Mouse (Mus musculus): ENCODE results near the gene Spcs3. TPM values are rescaled to one million over a fixed set of nuclear protein-coding genes. Genes with fewer than 3 reads are reported as not detected.
A peak's percentile ranks its signal among the peaks of the same experiment; 100 is the strongest.

Gene Spcs3
- polyA plus RNA-seq, 1 experiment = 31.3 TPM

- Histone ChIP-seq H3K4me3 (replicated peaks; ENCODE audit: insufficient read depth, low read depth, low read length) (no peak overlapping the region), H3K27me3 (ENCODE audit: control insufficient read depth, insufficient read depth, low read length) (no peaks in the 10 kb centered on the region), H3K27ac (ENCODE audit: insufficient read depth, low read length) (no peak overlapping the region), H3K4me1 (ENCODE audit: control insufficient read depth, insufficient read depth, low read length) (no peaks in the 10 kb centered on the region)
- no peak for TF ChIP-seq CTCF (IDR thresholded peaks at IDR 0.05; ENCODE audit: borderline replicate concordance, insufficient read depth, low read depth, low read length)
- no peak for TF ChIP-seq POLR2A (IDR thresholded peaks at IDR 0.05; ENCODE audit: borderline replicate concordance, insufficient read depth, low read length)
- WGBS = 36% methylated on average over 2 of the region's 2 CpGs
- DNase-seq = no peak
These were observed 24.7 kb downstream of the Spcs3 start for GRCm38 (mm10) chr8:54505060-54505459.

- TF ChIP-seq CTCF (IDR thresholded peaks at IDR 0.05; ENCODE audit: borderline replicate concordance, insufficient read depth, low read depth, low read length) = no peak
- no peak for TF ChIP-seq POLR2A (IDR thresholded peaks at IDR 0.05; ENCODE audit: borderline replicate concordance, insufficient read depth, low read length)
- WGBS = 33% methylated on average over 7 of the region's 7 CpGs
- H3K4me3 ChIP-seq (replicated peaks; ENCODE audit: insufficient read depth, low read depth, low read length) = no peak overlapping the region
- no peak overlapping the region for H3K27ac ChIP-seq (ENCODE audit: insufficient read depth, low read length)
- H3K4me1 ChIP-seq (ENCODE audit: control insufficient read depth, insufficient read depth, low read length) = no peaks in the 10 kb centered on the region
- no peak for DNase-seq
- H3K27me3 ChIP-seq (ENCODE audit: control insufficient read depth, insufficient read depth, low read length) = no peaks in the 10 kb centered on the region
These were observed 26.7 kb downstream of the Spcs3 start for GRCm38 (mm10) chr8:54503104-54503503.

- no peak for DNase-seq
- Histone ChIP-seq H3K4me3 (replicated peaks; ENCODE audit: insufficient read depth, low read depth, low read length) (no peak overlapping the region), H3K27ac (ENCODE audit: insufficient read depth, low read length) (no peak overlapping the region), H3K27me3 (ENCODE audit: control insufficient read depth, insufficient read depth, low read length) (no peaks in the 10 kb centered on the region), H3K4me1 (ENCODE audit: control insufficient read depth, insufficient read depth, low read length) (no peaks in the 10 kb centered on the region)
- TF ChIP-seq CTCF (IDR thresholded peaks at IDR 0.05; ENCODE audit: borderline replicate concordance, insufficient read depth, low read depth, low read length) (no peak), POLR2A (IDR thresholded peaks at IDR 0.05; ENCODE audit: borderline replicate concordance, insufficient read depth, low read length) (no peak)
- WGBS = 68% methylated on average over 3 of the region's 3 CpGs
These were observed 35.9 kb downstream of the Spcs3 start for GRCm38 (mm10) chr8:54493915-54494314.

- Histone ChIP-seq H3K4me1 (ENCODE audit: control insufficient read depth, insufficient read depth, low read length) (no peaks in the 10 kb centered on the region), H3K27me3 (ENCODE audit: control insufficient read depth, insufficient read depth, low read length) (no peaks in the 10 kb centered on the region), H3K4me3 (replicated peaks; ENCODE audit: insufficient read depth, low read depth, low read length) (no peak overlapping the region), H3K27ac (ENCODE audit: insufficient read depth, low read length) (no peak overlapping the region)
- 12% methylated on average over 6 of the region's 6 CpGs for WGBS
- DNase-seq = peak; percentile 27
- TF ChIP-seq POLR2A (IDR thresholded peaks at IDR 0.05; ENCODE audit: borderline replicate concordance, insufficient read depth, low read length) (no peak), CTCF (IDR thresholded peaks at IDR 0.05; ENCODE audit: borderline replicate concordance, insufficient read depth, low read depth, low read length) (peak; percentile 69)
These were observed 36.7 kb downstream of the Spcs3 start for GRCm38 (mm10) chr8:54493110-54493509.

GRCm38 (mm10) chr8:54491934-54492333 lies 37.9 kb downstream of the Spcs3 start:
- TF ChIP-seq POLR2A (IDR thresholded peaks at IDR 0.05; ENCODE audit: borderline replicate concordance, insufficient read depth, low read length) (no peak), CTCF (IDR thresholded peaks at IDR 0.05; ENCODE audit: borderline replicate concordance, insufficient read depth, low read depth, low read length) (no peak)
- Histone ChIP-seq H3K4me1 (ENCODE audit: control insufficient read depth, insufficient read depth, low read length) (no peaks in the 10 kb centered on the region), H3K4me3 (replicated peaks; ENCODE audit: insufficient read depth, low read depth, low read length) (no peak overlapping the region), H3K27me3 (ENCODE audit: control insufficient read depth, insufficient read depth, low read length) (no peaks in the 10 kb centered on the region), H3K27ac (ENCODE audit: insufficient read depth, low read length) (no peak overlapping the region)
- 78% methylated on average over 4 of the region's 4 CpGs for WGBS
- no peak for DNase-seq

- peak in 1 of 2 experiments; percentile 29 for DNase-seq
- WGBS = 28% methylated on average over 6 of the region's 6 CpGs
- H3K4me3 ChIP-seq (replicated peaks; ENCODE audit: insufficient read depth, low read depth, low read length) = no peak overlapping the region
- no peaks in the 10 kb centered on the region for H3K27me3 ChIP-seq (ENCODE audit: control insufficient read depth, insufficient read depth, low read length)
- H3K27ac ChIP-seq (ENCODE audit: insufficient read depth, low read length) = no peak overlapping the region
- H3K4me1 ChIP-seq (ENCODE audit: control insufficient read depth, insufficient read depth, low read length) = no peaks in the 10 kb centered on the region
- TF ChIP-seq CTCF (IDR thresholded peaks at IDR 0.05; ENCODE audit: borderline replicate concordance, insufficient read depth, low read depth, low read length) = peak; percentile 42; the same call in 1 of the 2 replicates
- no peak for TF ChIP-seq POLR2A (IDR thresholded peaks at IDR 0.05; ENCODE audit: borderline replicate concordance, insufficient read depth, low read length)
These were observed 38.6 kb downstream of the Spcs3 start for GRCm38 (mm10) chr8:54491057-54491690.

GRCm38 (mm10) chr8:54488437-54488836 lies 41.4 kb downstream of the Spcs3 start:
- no peak for DNase-seq
- no peak overlapping the region for H3K27ac ChIP-seq (ENCODE audit: insufficient read depth, low read length)
- no peaks in the 10 kb centered on the region for H3K4me1 ChIP-seq (ENCODE audit: control insufficient read depth, insufficient read depth, low read length)
- WGBS = 85% methylated on average over 4 of the region's 4 CpGs
- TF ChIP-seq CTCF (IDR thresholded peaks at IDR 0.05; ENCODE audit: borderline replicate concordance, insufficient read depth, low read depth, low read length) (no peak), POLR2A (IDR thresholded peaks at IDR 0.05; ENCODE audit: borderline replicate concordance, insufficient read depth, low read length) (no peak)
- H3K27me3 ChIP-seq (ENCODE audit: control insufficient read depth, insufficient read depth, low read length) = no peaks in the 10 kb centered on the region
- no peak overlapping the region for H3K4me3 ChIP-seq (replicated peaks; ENCODE audit: insufficient read depth, low read depth, low read length)

- TF ChIP-seq POLR2A (IDR thresholded peaks at IDR 0.05; ENCODE audit: borderline replicate concordance, insufficient read depth, low read length) (no peak), CTCF (IDR thresholded peaks at IDR 0.05; ENCODE audit: borderline replicate concordance, insufficient read depth, low read depth, low read length) (no peak)
- WGBS = 39% methylated on average over 19 of the region's 19 CpGs
- DNase-seq = no peak
- Histone ChIP-seq H3K4me3 (replicated peaks; ENCODE audit: insufficient read depth, low read depth, low read length) (no peak overlapping the region), H3K27ac (ENCODE audit: insufficient read depth, low read length) (no peak overlapping the region), H3K27me3 (ENCODE audit: control insufficient read depth, insufficient read depth, low read length) (no peaks in the 10 kb centered on the region), H3K4me1 (ENCODE audit: control insufficient read depth, insufficient read depth, low read length) (no peaks in the 10 kb centered on the region)
These were observed 43.1 kb downstream of the Spcs3 start for GRCm38 (mm10) chr8:54486555-54487273.

Other genes starting within 250 kb of the Spcs3 start
- gene Asb5, start 418 bp downstream of the Spcs3 start, polyA plus RNA-seq (2012; rRNA removed) = 1.1 and 1.6 TPM in 2 replicates
- not detected in 2 replicates for gene Spata4, start 70.8 kb upstream of the Spcs3 start, polyA plus RNA-seq (2012; rRNA removed)

Data from cerebellum, adult 2 months (tissue).